Mouse (Mus musculus): Measurements from ENCODE around the gene Camk1d.
"Not testable (repeated sequence)": the region's sequence is repeated elsewhere in the genome, so short reads cannot be mapped to it uniquely, and the experiment has no call there.

Camk1d gene

GRCm38 (mm10) chr2:5553264-5553663 lies 161.1 kb downstream of the Camk1d start:
- DNase-seq, result no peak

DNA sequence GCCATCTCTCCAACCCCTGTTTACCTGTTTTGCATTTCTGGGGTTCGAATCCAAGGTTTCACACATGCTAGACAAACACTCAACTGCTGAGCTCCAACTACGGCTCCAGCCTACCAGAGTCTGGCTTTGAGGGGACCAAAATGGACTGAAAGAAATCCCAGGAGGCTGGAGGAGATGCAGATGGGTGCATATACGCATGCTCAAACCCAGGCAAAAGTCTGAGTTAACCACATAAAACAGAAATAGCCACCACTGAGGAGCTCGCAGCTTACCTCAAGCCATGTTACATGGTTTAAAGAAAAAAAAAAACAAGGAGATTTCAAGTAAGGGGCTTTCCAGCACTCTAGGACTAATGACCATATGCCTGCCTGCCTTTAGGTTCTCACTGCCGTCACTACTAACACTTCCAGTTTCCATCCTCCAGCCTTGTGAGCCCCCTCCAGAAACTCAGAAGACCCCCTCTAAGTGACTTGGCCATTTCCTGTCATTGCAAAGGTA lies 162.5 kb downstream of the Camk1d start:
- DNase-seq, result no peak

DNA sequence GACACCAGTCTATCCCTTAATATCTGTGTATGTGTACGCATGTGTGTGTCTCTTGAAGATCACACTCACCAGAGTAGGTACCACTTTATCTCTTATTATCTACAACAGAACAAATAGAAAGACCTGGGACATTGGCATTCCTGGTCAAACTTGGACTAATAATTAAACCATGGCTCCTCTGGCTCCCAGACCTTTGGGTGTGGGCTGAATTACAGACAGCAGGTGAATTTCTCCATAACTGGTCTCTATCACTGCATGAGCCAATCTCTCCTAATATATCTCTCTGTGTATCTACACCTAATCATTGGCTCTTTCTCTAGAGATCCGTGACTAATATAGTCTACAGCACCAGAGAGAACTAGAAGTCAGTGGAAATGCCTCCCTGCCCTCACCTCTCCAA lies 165.0 kb downstream of the Camk1d start:
- DNase-seq, result no peak

GRCm38 (mm10) chr2:5548872-5549271 lies 165.4 kb downstream of the Camk1d start:
- DNase-seq, result no peak

DNA sequence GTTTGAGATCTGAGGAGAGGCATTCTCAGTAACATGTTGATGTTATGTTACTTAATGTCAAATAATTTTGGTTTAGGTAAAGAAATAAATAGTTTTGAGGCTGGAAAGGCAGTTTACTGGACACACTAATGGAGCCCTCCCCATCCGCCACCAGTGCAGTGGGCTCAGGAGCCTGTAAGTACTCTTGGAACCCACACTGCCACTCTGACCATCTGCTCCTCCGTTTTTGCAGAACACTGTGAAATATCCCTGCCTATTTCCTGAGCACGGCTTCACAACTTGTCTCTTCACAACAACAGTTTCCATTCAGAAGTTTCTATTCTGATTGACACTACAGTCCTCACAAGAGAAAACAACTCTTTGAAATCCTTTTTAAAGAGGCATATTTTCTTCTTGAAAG lies 173.4 kb downstream of the Camk1d start:
- no peak for DNase-seq

GRCm38 (mm10) chr2:5539894-5540293 lies 174.4 kb downstream of the Camk1d start:
- DNase-seq, result not testable (repeated sequence)

- DNase-seq, result no peak
These were observed 180.4 kb downstream of the Camk1d start for GRCm38 (mm10) chr2:5533868-5534267.

- DNase-seq, result no peak
These were observed 184.3 kb downstream of the Camk1d start for GRCm38 (mm10) chr2:5529992-5530391.

DNA sequence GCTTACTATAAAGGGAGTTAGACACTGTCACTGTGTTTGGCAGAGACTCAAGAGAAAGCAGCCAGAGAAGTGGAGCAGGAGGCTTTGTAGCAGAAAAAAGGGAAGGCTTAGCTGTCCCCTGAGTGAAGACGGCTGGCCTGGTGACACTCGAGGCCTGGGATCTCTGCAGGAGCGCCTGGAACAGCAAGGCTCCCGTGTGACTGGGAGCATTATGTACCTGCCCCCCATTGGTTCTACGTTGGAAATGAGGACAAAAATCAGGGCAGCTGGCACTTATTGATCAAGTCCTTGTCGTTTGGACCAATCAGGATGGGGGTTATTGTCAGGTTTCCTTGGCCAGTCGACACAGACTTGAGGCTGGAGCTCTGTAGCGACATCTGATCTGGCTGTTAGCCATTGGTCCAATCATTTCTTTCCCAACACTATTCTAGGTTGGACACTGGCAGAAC lies 195.1 kb downstream of the Camk1d start:
- peak; percentile 45 to 77 for DNase-seq

GRCm38 (mm10) chr2:5515106-5515505 lies 199.2 kb downstream of the Camk1d start:
- DNase-seq, result no peak

GRCm38 (mm10) chr2:5514095-5514494 lies 200.2 kb downstream of the Camk1d start:
- no peak for DNase-seq

GRCm38 (mm10) chr2:5513621-5514020 lies 200.7 kb downstream of the Camk1d start:
- no peak for DNase-seq

DNA sequence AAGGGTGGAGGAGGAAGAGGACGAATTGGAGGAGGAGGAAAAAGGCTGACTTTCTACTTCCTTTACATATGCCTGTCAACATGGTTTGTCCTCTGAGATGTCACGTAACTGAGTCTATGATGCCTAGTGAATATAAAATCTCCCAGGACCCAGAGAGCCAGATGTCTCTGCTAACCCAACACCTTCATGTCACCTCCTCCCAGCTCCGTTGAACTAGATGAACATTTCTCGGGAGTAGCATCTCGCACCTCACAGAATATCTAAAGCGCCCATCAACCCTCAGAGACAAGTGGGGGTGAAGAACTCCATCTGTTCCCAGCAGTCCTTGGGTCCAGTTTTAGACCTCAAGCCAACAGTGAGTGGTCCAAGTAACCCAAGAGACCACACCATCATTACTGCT lies 204.3 kb downstream of the Camk1d start:
- DNase-seq, result no peak

- no peak for DNase-seq
These were observed 214.7 kb downstream of the Camk1d start for GRCm38 (mm10) chr2:5499620-5500019.

DNA sequence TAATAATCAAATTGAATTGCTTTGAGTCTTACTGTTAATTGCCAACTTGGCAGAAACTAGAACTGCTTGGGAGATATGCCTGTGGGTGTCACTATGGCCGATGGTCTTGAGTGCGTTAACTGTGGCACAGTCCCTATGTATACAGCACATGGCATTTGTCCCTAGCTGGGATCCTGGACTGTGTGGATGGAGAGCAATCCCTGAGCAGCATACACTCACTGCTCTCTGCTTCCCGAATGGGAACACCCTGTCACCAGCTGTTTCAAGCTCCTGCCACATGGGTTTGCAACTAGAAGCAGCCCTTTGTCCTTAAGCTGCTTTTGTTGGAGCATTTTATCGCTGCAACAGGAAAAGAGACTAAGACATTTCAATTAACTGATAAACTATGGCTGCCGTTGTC lies 224.4 kb downstream of the Camk1d start:
- DNase-seq, result no peak

GRCm38 (mm10) chr2:5487344-5487743 lies 227.0 kb downstream of the Camk1d start:
- DNase-seq, result no peak

DNA sequence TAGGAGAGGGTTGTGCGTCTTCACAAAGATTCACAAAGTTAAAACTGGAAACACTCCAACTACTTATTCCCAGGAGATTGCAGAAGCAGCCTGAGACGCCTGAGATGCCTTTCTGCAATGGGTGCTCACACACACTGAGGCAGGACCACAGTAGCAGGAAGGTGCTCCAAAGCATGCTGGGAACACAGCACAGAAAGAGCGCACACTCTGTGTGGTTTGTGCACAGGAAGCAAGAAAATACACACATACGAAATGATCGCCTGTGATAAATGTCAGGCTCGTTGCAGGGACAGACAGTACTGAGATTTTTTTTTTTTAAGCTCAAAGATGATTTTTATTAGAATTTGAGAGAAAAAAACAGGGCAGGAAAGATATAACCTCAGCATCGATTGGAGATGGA lies 227.7 kb downstream of the Camk1d start:
- no peak for DNase-seq

DNA sequence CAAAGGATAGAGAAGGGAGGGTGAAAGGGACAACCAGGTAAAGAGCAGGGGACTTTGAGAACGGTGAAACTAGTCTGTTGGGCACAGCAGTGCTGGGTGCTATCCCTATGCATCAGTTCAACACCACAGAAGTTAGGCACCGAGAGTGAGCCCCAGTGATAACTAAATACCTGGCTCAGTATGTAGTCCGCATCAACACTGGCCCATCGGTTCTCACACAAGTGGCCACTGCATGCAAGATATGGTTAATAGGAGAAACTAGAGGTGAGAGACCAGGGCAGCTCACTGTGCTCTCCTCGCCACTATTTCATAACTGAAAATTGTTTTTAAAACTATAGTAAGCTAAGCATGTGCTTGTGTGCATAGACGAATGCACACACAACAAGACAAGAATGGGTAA lies 228.5 kb downstream of the Camk1d start:
- no peak for DNase-seq

- DNase-seq, result no peak
These were observed 234.4 kb downstream of the Camk1d start for GRCm38 (mm10) chr2:5479886-5480285.

GRCm38 (mm10) chr2:5478709-5479108 lies 235.6 kb downstream of the Camk1d start:
- DNase-seq, result no peak

DNA sequence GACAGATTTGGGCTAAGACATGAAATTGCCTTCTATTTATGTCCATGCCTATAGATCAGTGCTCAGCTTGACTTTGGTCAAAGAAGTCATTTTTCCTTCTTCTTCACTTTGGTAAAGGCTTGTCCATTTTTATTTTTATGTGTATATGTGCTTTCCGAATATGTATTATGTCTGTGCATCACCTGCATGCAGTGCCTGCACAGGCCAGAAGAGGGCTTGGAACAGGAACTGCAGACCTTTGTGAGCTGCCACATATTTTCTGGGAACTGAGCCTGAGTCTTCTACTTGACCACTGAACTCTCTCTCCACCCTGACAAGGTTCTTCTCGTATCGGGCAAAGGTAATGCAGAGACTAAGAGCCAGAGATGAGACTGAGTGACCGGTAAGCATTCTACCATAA lies 236.1 kb downstream of the Camk1d start:
- no peak for DNase-seq

DNA sequence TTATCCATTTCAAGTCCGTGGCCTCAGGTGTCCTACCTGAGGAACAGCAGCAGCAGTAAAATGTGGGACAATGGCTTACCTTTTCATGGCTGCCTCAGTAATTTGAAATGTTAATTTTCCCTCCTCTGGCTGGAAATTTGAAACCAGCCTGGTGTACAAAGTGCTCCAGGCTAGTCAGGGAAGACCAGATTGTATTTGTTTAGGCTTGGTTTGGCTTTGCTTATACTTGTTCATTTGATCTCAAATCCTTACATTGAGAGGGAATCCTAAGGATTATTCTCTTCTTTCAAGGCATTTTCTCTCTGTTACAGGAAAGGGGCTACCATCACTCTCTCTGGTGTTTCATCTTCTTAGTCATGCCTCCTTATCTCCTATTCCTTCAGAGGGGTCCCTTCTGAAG lies 236.8 kb downstream of the Camk1d start:
- DNase-seq, result no peak

DNA sequence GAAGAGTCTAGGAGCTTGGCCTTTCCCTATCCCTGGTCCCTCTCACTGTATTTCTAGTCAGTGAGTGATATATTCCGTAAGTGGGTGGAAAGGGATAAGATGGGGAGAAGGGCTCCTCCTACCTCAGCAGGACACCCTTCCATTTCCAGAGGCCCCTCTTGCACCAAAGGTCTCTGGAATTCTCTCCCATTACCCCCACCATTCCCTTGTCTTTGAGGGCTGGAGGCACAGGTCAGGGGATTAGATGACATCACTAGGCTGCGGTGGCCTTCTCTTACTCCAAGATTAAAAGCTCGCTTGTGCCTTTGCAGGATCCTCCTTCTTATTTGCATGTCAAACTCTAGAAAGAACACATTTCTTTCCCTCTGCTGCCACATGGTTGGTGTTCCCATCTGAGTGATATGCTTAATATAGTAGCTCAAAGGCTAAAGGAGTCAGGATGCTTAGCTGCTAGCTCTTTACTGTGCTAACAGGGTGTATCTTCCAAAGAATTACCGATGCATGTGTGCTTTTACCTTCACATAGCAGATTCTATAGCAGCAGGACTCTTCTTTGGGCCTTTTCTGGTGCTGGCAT lies 244.9 kb downstream of the Camk1d start:
- DNase-seq, result no peak

GRCm38 (mm10) chr2:5467537-5467936 lies 246.8 kb downstream of the Camk1d start:
- no peak for DNase-seq

- no peak for DNase-seq
These were observed 255.6 kb downstream of the Camk1d start for GRCm38 (mm10) chr2:5458671-5459235.
